Mouse (Mus musculus): ENCODE results near the gene Tctn1. TPM values are rescaled to one million over a fixed set of nuclear protein-coding genes. Genes with fewer than 3 reads are reported as not detected.

Gene Tctn1
- total RNA-seq, 1 experiment from 2014 or later = 8.8 TPM

GRCm38 (mm10) chr5:122191269-122192063, 72.8 kb downstream of the Tctn1 start:
- no peak for ATAC-seq (replicated peaks; ENCODE audit: low read depth, poor library complexity, severe bottlenecking)

GRCm38 (mm10) chr5:122190465-122190864, 73.8 kb downstream of the Tctn1 start:
- no peak for ATAC-seq (replicated peaks; ENCODE audit: low read depth, poor library complexity, severe bottlenecking)

GRCm38 (mm10) chr5:122189115-122189514, 75.1 kb downstream of the Tctn1 start:
- no peak for ATAC-seq (replicated peaks; ENCODE audit: low read depth, poor library complexity, severe bottlenecking)

Other genes with a start within 250 kb of the Tctn1 start
- gene Cux2, start 214.4 kb downstream of the Tctn1 start, total RNA-seq (2017) = not detected in 2 replicates
- not detected in 2 replicates for gene Myl2, start 163.5 kb downstream of the Tctn1 start, total RNA-seq (2017)
- 0.14 and 1.4 TPM in 2 replicates for gene Ccdc63, start 123.6 kb downstream of the Tctn1 start, total RNA-seq (2017)
- gene Ppp1cc, start 106.2 kb downstream of the Tctn1 start, total RNA-seq (2017) = 207 and 220 TPM in 2 replicates
- gene Hvcn1, start 57.7 kb downstream of the Tctn1 start, total RNA-seq (2017) = 9.2 and 9.3 TPM in 2 replicates
- 13.9 and 15.1 TPM in 2 replicates for gene Pptc7, start 19.9 kb upstream of the Tctn1 start, total RNA-seq (2017)
- gene Rad9b, start 89.8 kb upstream of the Tctn1 start, total RNA-seq (2017) = 5.3 and 11.6 TPM in 2 replicates
- 66.4 and 76.6 TPM in 2 replicates for gene Vps29, start 89.9 kb upstream of the Tctn1 start, total RNA-seq (2017)
- 39.1 and 43.6 TPM in 2 replicates for gene Gpn3, start 107.4 kb upstream of the Tctn1 start, total RNA-seq (2017)
- gene Fam216a, start 107.9 kb upstream of the Tctn1 start, total RNA-seq (2017) = 36.5 and 37.4 TPM in 2 replicates
- gene Arpc3, start 127.4 kb upstream of the Tctn1 start, total RNA-seq (2017) = 661 and 743 TPM in 2 replicates
- gene Anapc7, start 157.2 kb upstream of the Tctn1 start, total RNA-seq (2017) = 34.5 and 44.0 TPM in 2 replicates
- gene Atp2a2, start 237.8 kb upstream of the Tctn1 start, total RNA-seq (2017) = 107 and 133 TPM in 2 replicates

All from common myeloid progenitor, adult 5-6 weeks (primary cell).